Mouse (Mus musculus): ENCODE measurements around the gene Zfp599. TPM values are rescaled to one million over a fixed set of nuclear protein-coding genes. Genes with fewer than 3 reads are reported as not detected.

Gene Zfp599
- polyA plus RNA-seq (2014; fragmentation: Illumina TruSeq; extraction: RNeasy Lipid Tissue Mini Kit (QIAGEN cat#74804); ENCODE audit: low read depth, low replicate concordance) = 0.32 TPM

GRCm38 (mm10) chr9:22259184-22260091 is at the start of gene Zfp599:
Gene Zfp599 (minus strand): TSS chr9:22259895.

GRCm38 (mm10) chr9:22307156-22307919 is 47.6 kb upstream of the Zfp599 start, which contains the start of gene Zfp810:
Gene Zfp810 (minus strand): TSS chr9:22307648.

GRCm38 (mm10) chr9:22225581-22226388 is 33.9 kb downstream of the Zfp599 start, which contains the start of gene Zfp809:
Gene Zfp809 (plus strand): TSS chr9:22225714.

Other genes starting within 250 kb of the Zfp599 start
- gene Elavl3, start 207.9 kb downstream of the Zfp599 start, polyA plus RNA-seq (2014; fragmentation: Illumina TruSeq; extraction: RNeasy Lipid Tissue Mini Kit (QIAGEN cat#74804); ENCODE audit: low read depth, low replicate concordance) = 1.4 TPM
- not detected for gene Gm49318, start 188.6 kb downstream of the Zfp599 start, polyA plus RNA-seq (2014; fragmentation: Illumina TruSeq; extraction: RNeasy Lipid Tissue Mini Kit (QIAGEN cat#74804); ENCODE audit: low read depth, low replicate concordance)
- gene Zfp653, start 188.5 kb downstream of the Zfp599 start, polyA plus RNA-seq (2014; fragmentation: Illumina TruSeq; extraction: RNeasy Lipid Tissue Mini Kit (QIAGEN cat#74804); ENCODE audit: low read depth, low replicate concordance) = 0.81 TPM
- gene Ecsit, start 174.5 kb downstream of the Zfp599 start, polyA plus RNA-seq (2014; fragmentation: Illumina TruSeq; extraction: RNeasy Lipid Tissue Mini Kit (QIAGEN cat#74804); ENCODE audit: low read depth, low replicate concordance) = 19.2 TPM
- 5.8 TPM for gene Cnn1, start 160.7 kb downstream of the Zfp599 start, polyA plus RNA-seq (2014; fragmentation: Illumina TruSeq; extraction: RNeasy Lipid Tissue Mini Kit (QIAGEN cat#74804); ENCODE audit: low read depth, low replicate concordance)
- 103 TPM for gene Elof1, start 142.7 kb downstream of the Zfp599 start, polyA plus RNA-seq (2014; fragmentation: Illumina TruSeq; extraction: RNeasy Lipid Tissue Mini Kit (QIAGEN cat#74804); ENCODE audit: low read depth, low replicate concordance)
- 0.66 TPM for gene Acp5, start 124.2 kb downstream of the Zfp599 start, polyA plus RNA-seq (2014; fragmentation: Illumina TruSeq; extraction: RNeasy Lipid Tissue Mini Kit (QIAGEN cat#74804); ENCODE audit: low read depth, low replicate concordance)
- 5.6 TPM for gene Pigyl, start 103.0 kb downstream of the Zfp599 start, polyA plus RNA-seq (2014; fragmentation: Illumina TruSeq; extraction: RNeasy Lipid Tissue Mini Kit (QIAGEN cat#74804); ENCODE audit: low read depth, low replicate concordance)
- gene Zfp872, start 71.8 kb downstream of the Zfp599 start, polyA plus RNA-seq (2014; fragmentation: Illumina TruSeq; extraction: RNeasy Lipid Tissue Mini Kit (QIAGEN cat#74804); ENCODE audit: low read depth, low replicate concordance) = 0.45 TPM
- 32.2 TPM for gene Zfp809, start 34.2 kb downstream of the Zfp599 start, polyA plus RNA-seq (2014; fragmentation: Illumina TruSeq; extraction: RNeasy Lipid Tissue Mini Kit (QIAGEN cat#74804); ENCODE audit: low read depth, low replicate concordance)
- gene Zfp810, start 47.8 kb upstream of the Zfp599 start, polyA plus RNA-seq (2014; fragmentation: Illumina TruSeq; extraction: RNeasy Lipid Tissue Mini Kit (QIAGEN cat#74804); ENCODE audit: low read depth, low replicate concordance) = 6.1 TPM
- 43.3 TPM for gene Anln, start 129.3 kb upstream of the Zfp599 start, polyA plus RNA-seq (2014; fragmentation: Illumina TruSeq; extraction: RNeasy Lipid Tissue Mini Kit (QIAGEN cat#74804); ENCODE audit: low read depth, low replicate concordance)
- gene 9530077C05Rik, start 151.6 kb upstream of the Zfp599 start, polyA plus RNA-seq (2014; fragmentation: Illumina TruSeq; extraction: RNeasy Lipid Tissue Mini Kit (QIAGEN cat#74804); ENCODE audit: low read depth, low replicate concordance) = 75.0 TPM
- not detected for gene Gm17545, start 194.4 kb upstream of the Zfp599 start, polyA plus RNA-seq (2014; fragmentation: Illumina TruSeq; extraction: RNeasy Lipid Tissue Mini Kit (QIAGEN cat#74804); ENCODE audit: low read depth, low replicate concordance)
- gene Rp9, start 209.8 kb upstream of the Zfp599 start, polyA plus RNA-seq (2014; fragmentation: Illumina TruSeq; extraction: RNeasy Lipid Tissue Mini Kit (QIAGEN cat#74804); ENCODE audit: low read depth, low replicate concordance) = 117 TPM
- 84.0 TPM for gene Bbs9, start 215.8 kb upstream of the Zfp599 start, polyA plus RNA-seq (2014; fragmentation: Illumina TruSeq; extraction: RNeasy Lipid Tissue Mini Kit (QIAGEN cat#74804); ENCODE audit: low read depth, low replicate concordance)